Mouse (Mus musculus) adrenal gland, postnatal 14 days (tissue): Measurements from ENCODE around the gene Kcnk10. TPM values are rescaled to one million over a fixed set of nuclear protein-coding genes. Genes with fewer than 3 reads are reported as not detected.

Experiments
- DNase-seq: peaks from one replicate; pipeline ENCODE4 v3.0.0; 2021; ENCODE audit warnings: mixed read lengths
- total RNA-seq: library from RNA; stranded (reverse); gene quantifications from 2 replicates; pipeline ENCODE4 v1.2.3, GENCODE M21; 2021

The Kcnk10 gene
- total RNA-seq, 1 experiment from 2014 or later: 0.33 TPM

DNA sequence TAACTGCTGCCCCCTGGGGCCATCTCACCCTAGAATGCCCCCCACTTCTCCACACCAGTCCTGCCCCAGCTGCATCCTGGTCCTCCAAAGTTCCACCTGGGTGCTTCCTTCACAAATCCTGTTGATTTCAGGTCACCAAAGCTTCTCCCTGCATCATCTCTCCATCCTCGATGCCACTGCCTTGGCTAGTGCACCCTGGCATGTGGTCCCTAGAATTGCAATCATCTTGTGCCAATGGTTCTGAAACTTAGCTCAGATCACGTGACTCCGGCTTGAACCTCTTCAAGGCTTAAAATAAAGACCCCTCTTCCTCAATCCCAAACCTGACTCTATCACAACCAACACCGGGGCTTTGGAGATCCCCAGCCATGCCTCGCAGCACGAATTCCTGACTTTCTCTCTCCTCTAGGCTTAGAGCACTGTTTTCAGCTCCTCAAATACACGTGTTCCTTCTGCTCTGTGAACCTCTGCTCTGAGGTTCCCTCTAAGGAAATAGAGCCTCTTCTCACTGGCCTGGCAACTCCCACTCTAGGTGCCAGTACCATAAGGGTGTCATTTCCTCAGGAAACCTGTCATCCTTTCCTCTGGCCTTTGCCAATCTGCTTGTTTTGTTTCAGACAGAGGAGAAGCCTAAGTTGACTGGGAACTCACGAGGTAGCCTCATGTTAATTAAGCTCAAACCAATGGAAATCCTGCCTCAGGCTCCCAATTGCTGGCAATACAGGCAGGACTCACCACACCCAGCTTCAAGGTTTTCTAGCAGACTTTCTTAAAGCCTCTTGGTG lies 6.0 kb downstream of the Kcnk10 start:
- DNase-seq: no peak

- DNase-seq: no peak
Measured at GRCm38 (mm10) chr12:98569380-98569779, 8.7 kb downstream of the Kcnk10 start.

GRCm38 (mm10) chr12:98567877-98568276 lies 10.2 kb downstream of the Kcnk10 start:
- no peak for DNase-seq

DNA sequence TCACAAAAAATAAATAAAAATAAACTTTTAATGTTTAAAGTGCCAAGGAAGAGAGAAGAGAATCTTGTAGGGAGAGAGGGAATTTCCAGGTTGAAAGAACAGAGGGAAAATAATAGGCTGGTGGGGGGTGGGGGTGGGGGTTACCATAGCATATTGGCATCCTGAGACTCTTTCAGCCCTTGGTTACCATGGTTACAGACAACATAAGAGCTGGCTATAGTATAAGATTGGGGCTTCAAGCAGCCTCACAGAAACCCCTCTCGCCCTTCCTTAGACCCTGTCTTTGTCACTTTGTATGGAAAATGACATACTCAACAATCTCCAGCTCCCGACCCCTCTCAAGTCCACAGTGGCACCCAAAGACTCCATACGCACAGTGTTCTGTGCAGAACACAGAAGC lies 13.7 kb downstream of the Kcnk10 start:
- no peak for DNase-seq

- no peak for DNase-seq
Measured at GRCm38 (mm10) chr12:98563261-98563660, 14.8 kb downstream of the Kcnk10 start.

DNA sequence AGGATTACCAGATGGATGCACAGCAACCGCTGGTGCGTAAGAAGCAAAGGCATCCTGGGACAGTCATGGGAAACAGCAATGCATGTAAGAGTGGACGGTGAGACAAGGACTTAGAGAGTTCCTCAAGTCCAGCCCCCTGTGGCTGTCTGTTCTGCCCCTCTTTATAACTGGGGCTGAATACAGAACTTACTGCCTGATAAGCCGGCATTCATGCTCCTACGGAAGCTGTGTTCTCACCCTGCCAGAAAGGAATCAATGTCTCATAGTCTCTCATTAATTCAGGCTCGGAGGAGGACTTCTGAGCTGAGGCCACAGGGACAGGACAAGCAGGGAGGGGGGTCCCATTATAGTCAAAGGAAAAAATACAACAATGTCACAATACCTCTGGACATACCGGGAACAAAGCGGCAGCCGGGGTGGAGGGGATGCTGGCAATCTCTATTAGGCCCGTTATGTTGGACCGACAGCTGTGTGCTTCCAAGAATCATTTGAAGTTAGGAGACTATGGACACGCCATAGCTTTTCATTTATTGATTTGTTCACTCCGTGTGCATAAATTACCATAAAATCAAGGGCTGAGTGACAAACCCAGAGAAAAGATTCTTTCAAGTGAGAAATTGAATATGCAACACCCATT lies 15.7 kb downstream of the Kcnk10 start:
- no peak for DNase-seq

GRCm38 (mm10) chr12:98560038-98560437 lies 18.1 kb downstream of the Kcnk10 start:
- no peak for DNase-seq

- no peak for DNase-seq
Measured at GRCm38 (mm10) chr12:98557013-98557677, 21.0 kb downstream of the Kcnk10 start.

- no peak for DNase-seq
Measured at GRCm38 (mm10) chr12:98549981-98550380, 28.1 kb downstream of the Kcnk10 start.

DNA sequence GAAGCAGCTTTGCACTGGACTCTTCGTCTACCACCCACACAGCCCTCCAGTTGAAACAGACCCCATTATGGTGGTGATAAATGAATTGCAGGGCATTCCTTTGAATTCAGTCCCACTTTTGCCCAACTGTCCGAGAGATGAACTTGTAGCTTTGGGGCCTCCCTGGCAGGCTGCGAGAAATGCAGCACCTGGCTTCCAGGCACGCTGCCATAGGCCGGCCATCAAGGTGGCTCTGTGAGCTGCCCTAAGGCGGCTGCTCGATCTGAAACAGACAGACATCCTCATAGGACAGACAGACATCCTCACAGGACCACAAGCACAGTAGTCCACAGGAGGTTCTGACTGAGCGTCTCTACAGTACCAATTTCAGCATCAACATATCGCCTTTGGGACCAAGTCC lies 30.0 kb downstream of the Kcnk10 start:
- DNase-seq: no peak

DNA sequence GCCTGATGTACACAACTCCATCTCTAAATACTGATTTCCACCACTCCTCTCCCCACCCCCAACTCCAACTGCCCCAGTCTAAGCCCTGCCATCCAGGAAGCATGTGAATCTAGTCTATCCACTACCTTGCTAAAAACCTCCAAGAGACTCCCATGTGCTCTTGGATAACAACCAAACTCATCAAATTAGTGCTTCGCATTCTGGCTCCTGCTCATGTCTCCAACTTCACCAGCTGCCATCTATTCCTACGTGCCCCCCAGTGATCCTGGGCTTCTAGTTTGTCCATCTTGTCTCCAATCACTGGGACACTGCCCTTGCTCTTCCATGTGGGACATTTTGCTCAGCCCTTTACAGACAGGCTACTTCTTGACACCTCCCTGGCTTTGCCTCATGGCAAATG lies 32.2 kb downstream of the Kcnk10 start:
- DNase-seq: no peak

DNA sequence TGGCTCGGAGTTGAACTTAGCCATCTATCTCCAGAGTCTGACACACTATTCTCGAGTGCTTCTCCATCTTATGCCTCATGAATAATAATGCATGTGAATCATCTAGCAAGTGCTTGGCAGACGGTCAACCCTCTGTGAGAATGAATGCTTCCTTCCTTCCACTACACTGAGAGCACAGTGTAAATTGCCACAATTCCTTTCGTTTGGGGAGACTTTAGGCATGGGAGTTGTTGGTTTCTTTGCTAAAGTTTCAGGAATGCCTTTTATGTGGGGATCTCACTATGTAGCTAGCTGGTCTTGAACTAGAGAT lies 32.9 kb downstream of the Kcnk10 start:
- DNase-seq: no peak

- DNase-seq: no peak
Measured at GRCm38 (mm10) chr12:98544545-98545250, 33.4 kb downstream of the Kcnk10 start.

GRCm38 (mm10) chr12:98536760-98537159 lies 41.4 kb downstream of the Kcnk10 start:
- no peak for DNase-seq

- no peak for DNase-seq
Measured at GRCm38 (mm10) chr12:98536036-98536435, 42.1 kb downstream of the Kcnk10 start.

GRCm38 (mm10) chr12:98535494-98535901 lies 42.6 kb downstream of the Kcnk10 start:
- DNase-seq: no peak

- DNase-seq: no peak
Measured at GRCm38 (mm10) chr12:98528635-98529034, 49.5 kb downstream of the Kcnk10 start.

- no peak for DNase-seq
Measured at GRCm38 (mm10) chr12:98525361-98525760, 52.7 kb downstream of the Kcnk10 start.

DNA sequence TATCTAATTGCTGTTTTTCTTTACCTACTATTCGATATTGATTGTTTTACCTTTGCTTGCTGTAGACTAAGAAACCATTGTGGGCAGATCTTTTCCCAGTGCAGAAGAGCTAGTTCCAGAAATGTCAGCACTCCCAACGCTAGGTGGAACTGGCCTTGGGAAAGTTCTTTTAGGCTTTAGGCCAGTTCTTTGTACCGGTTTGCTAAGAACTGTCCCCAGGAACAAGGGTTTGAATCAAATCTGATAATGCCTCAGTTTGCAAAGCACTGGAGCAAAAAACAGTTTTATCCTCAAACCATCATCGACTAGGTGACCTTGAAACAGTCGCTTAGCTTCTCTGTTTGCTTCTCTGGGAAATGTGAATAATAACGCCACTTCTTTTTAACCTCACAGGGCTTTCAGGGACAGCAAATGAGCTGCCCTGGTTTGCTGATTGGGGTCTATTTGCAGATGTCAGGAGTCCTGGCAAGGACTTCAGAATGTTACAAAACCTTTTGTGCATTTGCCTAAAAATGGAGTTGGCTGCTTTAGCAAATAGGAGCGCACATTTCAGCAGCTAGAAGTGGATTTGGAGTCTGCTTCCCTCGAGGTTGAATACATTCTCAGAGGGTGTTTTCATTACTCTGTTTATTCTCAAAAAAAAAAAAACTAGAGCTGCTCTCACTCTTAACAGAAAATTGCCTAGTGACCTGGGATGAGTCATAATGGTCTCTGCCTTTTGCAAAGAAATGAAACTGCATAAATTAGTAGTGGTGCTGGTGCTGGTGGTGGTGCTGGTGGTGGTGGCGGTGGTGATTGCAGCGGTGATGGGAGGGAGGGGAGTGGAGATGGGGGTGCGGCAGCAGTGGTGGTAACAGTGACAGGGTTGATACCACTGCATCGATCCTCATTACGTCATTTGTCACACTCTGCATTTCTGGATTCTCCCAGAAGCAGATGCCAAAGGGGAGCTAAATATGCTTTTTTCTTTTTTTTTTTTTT lies 53.5 kb downstream of the Kcnk10 start:
- DNase-seq: no peak

DNA sequence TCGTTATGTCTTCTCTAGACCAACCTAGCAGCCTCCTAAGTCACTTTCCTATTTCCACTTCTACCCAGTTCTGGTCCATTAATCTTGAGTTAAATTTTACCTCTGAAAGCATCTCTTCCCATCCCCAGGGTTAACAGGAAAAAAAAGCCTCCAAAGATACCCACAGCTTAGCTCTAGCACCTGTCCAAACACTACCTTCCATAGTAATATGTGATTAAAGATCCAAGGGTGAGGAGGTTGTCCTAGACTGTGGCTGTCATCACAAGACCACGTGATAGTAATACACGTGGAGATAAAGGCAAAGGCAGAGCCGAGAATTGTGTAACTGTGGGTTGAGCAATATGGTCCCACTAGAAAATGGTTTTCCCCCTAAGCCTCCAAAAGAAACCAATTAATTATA lies 56.8 kb downstream of the Kcnk10 start:
- no peak for DNase-seq

- no peak for DNase-seq
Measured at GRCm38 (mm10) chr12:98520568-98520931, 57.6 kb downstream of the Kcnk10 start.
